Mouse (Mus musculus): Measurements from ENCODE around the gene Gm49510.

DNA sequence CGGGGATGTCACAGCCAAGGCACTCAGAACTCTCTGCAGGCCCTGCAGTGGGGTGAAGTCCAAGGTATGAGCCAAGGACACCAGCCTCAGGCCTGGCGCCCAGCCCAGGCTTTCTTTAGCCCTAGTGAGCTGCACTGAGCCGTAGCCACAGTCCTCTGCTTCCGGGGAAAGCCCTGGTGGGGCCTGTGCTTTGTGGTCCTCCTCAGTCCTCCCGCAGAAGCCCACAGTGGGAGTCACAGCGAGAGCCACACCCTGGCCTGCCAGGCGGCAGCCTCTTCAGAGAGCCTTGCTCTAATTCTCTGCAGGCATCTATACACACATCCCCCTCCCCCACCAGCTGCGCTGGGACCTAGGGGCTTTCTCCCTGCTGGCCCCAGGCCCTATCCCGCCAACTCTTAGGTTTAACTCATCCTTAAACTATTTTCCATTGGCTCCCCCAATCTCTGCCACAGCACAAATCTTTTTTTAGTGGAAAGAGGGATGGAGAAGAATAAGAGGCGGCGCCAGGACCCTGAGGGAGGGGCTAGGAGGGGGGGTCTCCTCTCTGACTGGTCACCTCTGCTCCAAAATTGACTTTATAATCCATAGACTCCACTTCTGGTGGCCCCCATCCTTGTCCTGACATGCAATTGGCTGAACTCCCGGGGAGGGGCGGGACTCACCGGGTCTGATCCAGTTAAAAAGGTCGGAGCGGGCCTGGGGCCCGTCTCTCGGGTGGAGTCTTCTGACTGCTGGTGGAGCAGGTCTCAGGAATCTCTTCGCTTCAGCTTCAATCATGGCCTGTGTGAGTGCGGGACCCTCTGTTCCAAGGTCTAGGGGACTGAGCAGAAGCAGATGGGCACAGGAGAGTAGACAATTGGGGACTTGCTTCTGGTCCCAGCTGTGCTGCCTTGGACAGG lies 26.8 kb downstream of the Gm49510 start, which contains the start of gene Lgals1:
- TF ChIP-seq CTCF (IDR thresholded peaks at IDR 0.05; ENCODE audit: low read depth, low read length): no peak
- peak; percentile 30 for TF ChIP-seq POLR2A (IDR thresholded peaks at IDR 0.05; ENCODE audit: insufficient read depth, low read length)
- no peak for TF ChIP-seq EP300 (IDR thresholded peaks at IDR 0.05; ENCODE audit: insufficient read depth, low read depth, low read length)

Measured in ES-Bruce4 (cell line).